ENCODE assay signal across 8 mouse cellular contexts in genomic region chr12:79612334-79613060, GRCm38 (mm10).
A peak's percentile ranks its signal among the peaks of the same experiment; 100 is the strongest.
DNase-seq lines count a peak whose midpoint lies in the region; ATAC-seq and TF ChIP-seq lines count a peak whose summit lies in the region.

No protein-coding gene starts in this region.

- no peak overlapping the region for H3K27ac ChIP-seq in cortical plate, adult 2 months (ENCODE audit: insufficient read depth, low read length)

- H3K4me3 ChIP-seq in cortical plate, adult 2 months (ENCODE audit: insufficient read depth, low read length) = no peak overlapping the region

- peak; percentile 51 to 70 for DNase-seq in gastrocnemius, adult 8-10 months (ENCODE audit: low spot score in 2 of 2)
- peak; percentile 88 for DNase-seq in induced T-regulatory cell, adult 2 months (ENCODE audit: low read depth)
- DNase-seq in left cerebral cortex, adult 9 months (ENCODE audit: low spot score in 2 of 2) = peak; percentile 48 to 76
- DNase-seq in right cerebral cortex, postnatal 14 days = peak; percentile 77
- peak; percentile 83 to 91 for DNase-seq in urinary bladder, postnatal 36 days (ENCODE audit: low spot score in 2 of 2)

- no peaks in the 10 kb centered on the region for H3K4me1 ChIP-seq in cortical plate, adult 2 months (ENCODE audit: control insufficient read depth, insufficient read depth, low read length)

- peak; percentile 88 for ATAC-seq in activated CD4-positive, CD25-positive, alpha-beta regulatory T cell, adult 4 months
- peak; percentile 92 for ATAC-seq in megakaryocyte progenitor cell, adult 5-6 weeks (replicated peaks; ENCODE audit: poor library complexity)

- no peak for TF ChIP-seq POLR2A in cortical plate, adult 2 months (IDR thresholded peaks at IDR 0.05; ENCODE audit: extremely low read depth, insufficient read depth, low read length)

- peak; percentile 99 for TF ChIP-seq CTCF in cortical plate, adult 2 months (IDR thresholded peaks at IDR 0.05; ENCODE audit: extremely low read depth, insufficient read depth, low read length)
